Mouse (Mus musculus) layer of hippocampus, adult 9-11 months (tissue): ENCODE measurements around the gene Emcn.

ENCODE experiments used
- DNase-seq: peaks from one replicate; pipeline ENCODE4 v3.0.0; 2022

Emcn gene

GRCm38 (mm10) chr3:137418636-137419035 lies 77.8 kb downstream of the Emcn start:
- DNase-seq, result peak; percentile 19

- no peak for DNase-seq
Observed at GRCm38 (mm10) chr3:137429516-137429915, 88.6 kb downstream of the Emcn start.

GRCm38 (mm10) chr3:137464902-137465629 lies 124.2 kb downstream of the Emcn start:
- no peak for DNase-seq

GRCm38 (mm10) chr3:137465953-137466352 lies 125.1 kb downstream of the Emcn start:
- no peak for DNase-seq

DNA sequence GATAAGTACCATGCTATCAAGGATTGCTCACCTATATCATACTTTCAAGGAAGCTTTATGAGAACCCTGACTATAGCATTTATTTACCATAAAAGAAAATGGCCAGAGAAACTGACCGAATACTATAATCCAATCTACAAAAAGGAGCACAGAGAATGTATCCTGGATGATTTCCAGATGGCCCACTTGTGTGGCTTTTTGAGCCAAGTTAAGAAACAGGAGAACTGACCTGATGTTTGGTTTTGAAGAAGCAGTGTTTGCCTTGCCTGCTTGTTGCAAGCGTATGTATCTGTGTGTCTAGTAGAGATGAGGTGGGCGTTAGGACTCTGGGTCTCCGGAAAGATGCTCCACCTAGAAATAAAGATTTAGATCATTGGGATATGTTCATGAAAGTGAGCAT lies 125.9 kb downstream of the Emcn start:
- DNase-seq, result no peak

DNA sequence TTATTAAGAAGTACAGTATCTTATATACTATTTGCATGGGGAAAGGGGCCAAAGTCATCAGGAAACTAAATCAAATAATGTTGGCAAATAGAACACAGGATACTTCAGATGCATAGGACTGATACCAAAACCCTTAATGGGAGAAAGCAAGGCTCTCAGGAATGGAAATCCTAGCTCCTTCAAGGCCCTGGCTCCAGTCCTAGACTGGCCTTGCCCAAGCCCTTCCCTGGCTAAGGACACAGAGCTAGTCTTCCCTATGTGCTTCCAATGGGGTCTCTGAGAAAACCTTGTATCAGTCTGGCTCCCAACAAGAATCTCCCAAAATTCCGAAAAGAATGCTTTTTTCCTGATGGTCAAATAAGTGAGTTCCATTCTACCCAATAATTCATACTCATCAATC lies 126.5 kb downstream of the Emcn start:
- no peak for DNase-seq

GRCm38 (mm10) chr3:137472145-137472544 lies 131.3 kb downstream of the Emcn start:
- DNase-seq, result no peak

DNA sequence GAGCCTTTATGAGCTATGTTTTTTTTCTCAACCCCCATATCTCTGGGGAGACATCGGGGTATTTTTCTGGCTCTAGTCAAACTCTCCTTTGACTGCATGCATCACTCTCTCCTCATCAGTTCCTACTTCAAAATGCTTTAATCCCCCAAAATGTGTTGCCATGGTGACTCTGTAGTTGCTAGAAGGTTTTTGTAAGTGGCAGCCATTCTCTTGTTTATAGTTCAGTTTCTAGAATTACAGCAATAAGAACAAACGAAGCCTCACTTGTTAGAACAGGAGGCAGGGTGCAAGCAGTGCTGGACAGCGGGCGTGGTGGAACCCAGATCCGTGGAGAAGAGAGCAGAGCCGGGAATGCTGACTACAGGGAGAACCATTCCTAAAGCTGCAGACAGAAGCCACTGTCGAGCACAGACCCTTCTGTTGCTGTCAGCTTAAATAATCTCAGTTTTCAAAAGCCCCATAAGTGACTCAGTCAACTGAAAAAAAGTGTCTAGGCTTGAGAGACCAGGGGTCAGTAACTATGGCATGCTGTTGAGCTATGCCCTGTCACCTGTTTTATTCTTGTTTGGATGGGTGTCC lies 139.0 kb downstream of the Emcn start:
- peak; percentile 8 for DNase-seq

- no peak for DNase-seq
Observed at GRCm38 (mm10) chr3:137481157-137481556, 140.3 kb downstream of the Emcn start.
